Mouse (Mus musculus): ENCODE results near the gene Pitpnb.

GRCm38 (mm10) chr5:111414770-111415249 lies 84.2 kb downstream of the Pitpnb start:
- TF ChIP-seq CTCF (IDR thresholded peaks at IDR 0.05; ENCODE audit: borderline replicate concordance, insufficient read depth, low read depth, low read length) = no peak
- no peak for TF ChIP-seq POLR2A (IDR thresholded peaks at IDR 0.05; ENCODE audit: borderline replicate concordance, insufficient read depth, low read length)
